Mouse (Mus musculus) heart, embryonic 12.5 days (tissue): ENCODE results near the gene Fbxw27. TPM values are rescaled to one million over a fixed set of nuclear protein-coding genes. Genes with fewer than 3 reads are reported as not detected.
"Not testable (repeated sequence)": the region's sequence is repeated elsewhere in the genome, so short reads cannot be mapped to it uniquely, and the experiment has no call there.

Source experiments
- ATAC-seq: fragments of 200-750 bp; cut with Nextera tagmentation; 2 replicates; pipeline ENCODE4 v1.8.0; 2017; ENCODE audit warnings: moderate TSS enrichment, moderate library complexity; ENCODE audit not compliant: insufficient number of reproducible peaks, low FRiP score
- H3K27ac ChIP-seq: fragments of 300-500 bp; sonication (generic); 2 replicates; pipeline ENCODE4 v1.5.1; 2016; ENCODE audit warnings: mild to moderate bottlenecking, moderate library complexity; ENCODE audit not compliant: poor library complexity, severe bottlenecking
- H3K27me3 ChIP-seq: fragments of 300-500 bp; sonication (generic); replicated peaks from 2 replicates; pipeline ENCODE4 v1.6.1; 2016; ENCODE audit warnings: mild to moderate bottlenecking, moderate library complexity
- H3K36me3 ChIP-seq: fragments of 300-500 bp; sonication (generic); 2 replicates; pipeline ENCODE4 v1.6.1; 2016; ENCODE audit warnings: mild to moderate bottlenecking, moderate library complexity
- H3K4me1 ChIP-seq: fragments of 300-500 bp; sonication (generic); replicated peaks from 2 replicates; pipeline ENCODE4 v1.6.1; 2016; ENCODE audit warnings: mild to moderate bottlenecking
- H3K4me2 ChIP-seq: fragments of 300-500 bp; sonication (generic); 2 replicates; pipeline ENCODE4 v1.6.1; 2016; ENCODE audit warnings: mild to moderate bottlenecking, moderate library complexity
- H3K4me3 ChIP-seq: fragments of 300-500 bp; sonication (generic); 2 replicates; pipeline ENCODE4 v1.5.1; 2016; ENCODE audit warnings: mild to moderate bottlenecking
- H3K9ac ChIP-seq: fragments of 300-500 bp; sonication (generic); 2 replicates; pipeline ENCODE4 v1.6.1; 2016; ENCODE audit warnings: mild to moderate bottlenecking, moderate library complexity
- H3K9me3 ChIP-seq: fragments of 300-500 bp; sonication (generic); replicated peaks from 2 replicates; pipeline ENCODE4 v1.6.1; 2016; ENCODE audit warnings: mild to moderate bottlenecking, moderate library complexity
- WGBS: fragments of 180-500 bp; shearing (Covaris S2); methylation state at CpG from one replicate; pipeline ENCODE4 v1.1.7; 2016; 5-methylcytosine and 5-hydroxymethylcytosine counted together
- polyA plus RNA-seq: library from polyadenylated mRNA; unstranded; fragments of >200 nt; fragmentation: Nextera tagmentation; extraction: Ambion mirVana; gene quantifications from 2 replicates; pipeline ENCODE4 v1.2.1, GENCODE M21; 2016

Gene Fbxw27
- polyA plus RNA-seq = not detected in 2 replicates

- H3K4me3 ChIP-seq, H3K27ac ChIP-seq, H3K9ac ChIP-seq, H3K9me3 ChIP-seq, H3K27me3 ChIP-seq, H3K36me3 ChIP-seq, H3K4me2 ChIP-seq, ATAC-seq, H3K4me1 ChIP-seq: not testable (repeated sequence)
- WGBS = 71% methylated on average over 4 of the region's 4 CpGs
Measured at GRCm38 (mm10) chr9:109790570-109790969, at the start of gene Fbxw27. Fbxw27 (minus strand) TSS chr9:109790670.

- Histone ChIP-seq H3K27me3 (no peaks in the 10 kb centered on the region), H3K4me3 (peak overlapping the region; percentile 52), H3K36me3 (peaks cover 32% of the 10 kb centered on the region), H3K9ac (peak overlapping the region; percentile 75), H3K4me1 (peaks cover 7% of the 10 kb centered on the region), H3K4me2 (peak overlapping the region; percentile 91), H3K27ac (no peak overlapping the region), H3K9me3 (no peaks in the 10 kb centered on the region)
- WGBS = 9% methylated on average over 6 of the region's 6 CpGs
- ATAC-seq = peak; percentile 60
Measured at GRCm38 (mm10) chr9:109833088-109833412, 42.6 kb upstream of the Fbxw27 start.

GRCm38 (mm10) chr9:109832391-109833087 is 42.1 kb upstream of the Fbxw27 start, which contains the start of gene Nme6:
Nme6 (plus strand) TSS chr9:109832749.
- peaks cover 27% of the 10 kb centered on the region for H3K36me3 ChIP-seq
- peak within 1 kb of the TSS; percentile 13; the same call in 1 of the 2 replicates for H3K27ac ChIP-seq
- H3K4me3 ChIP-seq = peak within 1 kb of the TSS; percentile 52
- peak within 1 kb of the TSS; percentile 75 for H3K9ac ChIP-seq
- no peaks in the 10 kb centered on the region for H3K9me3 ChIP-seq
- under 1% methylated on average over 32 of the region's 32 CpGs for WGBS
- H3K4me1 ChIP-seq = peaks cover 7% of the 10 kb centered on the region
- H3K27me3 ChIP-seq = no peaks in the 10 kb centered on the region
- H3K4me2 ChIP-seq = peak within 1 kb of the TSS; percentile 91
- ATAC-seq = peak; percentile 95

- no peak for ATAC-seq
- no peak overlapping the region for H3K4me2 ChIP-seq
- WGBS = 47% methylated on average over 5 of the region's 5 CpGs
Measured at GRCm38 (mm10) chr9:109826181-109826580, 35.7 kb upstream of the Fbxw27 start.

GRCm38 (mm10) chr9:109825739-109826138 is 35.3 kb upstream of the Fbxw27 start:
- no peak for ATAC-seq
- H3K4me3 ChIP-seq = no peak overlapping the region
- 40% methylated on average over 4 of the region's 4 CpGs for WGBS

More at GRCm38 (mm10) chr9:109826181-109826580, 35.7 kb upstream of the Fbxw27 start:
- Histone ChIP-seq H3K36me3 (peaks cover 10% of the 10 kb centered on the region), H3K9me3 (no peaks in the 10 kb centered on the region), H3K27me3 (no peaks in the 10 kb centered on the region), H3K9ac (no peak overlapping the region), H3K27ac (no peak overlapping the region), H3K4me3 (no peak overlapping the region), H3K4me1 (peaks cover 3% of the 10 kb centered on the region; the same call in 1 of the 2 replicates)

GRCm38 (mm10) chr9:109816341-109816740 is 25.9 kb upstream of the Fbxw27 start:
- Histone ChIP-seq H3K9ac (no peak overlapping the region), H3K36me3 (no peaks in the 10 kb centered on the region), H3K27me3 (no peaks in the 10 kb centered on the region), H3K4me1 (peaks cover 9% of the 10 kb centered on the region), H3K27ac (no peak overlapping the region), H3K4me3 (no peak overlapping the region), H3K9me3 (no peaks in the 10 kb centered on the region), H3K4me2 (no peak overlapping the region)
- ATAC-seq = no peak
- 32% methylated on average over 6 of the region's 6 CpGs for WGBS

More at GRCm38 (mm10) chr9:109825739-109826138, 35.3 kb upstream of the Fbxw27 start:
- Histone ChIP-seq H3K9me3 (no peaks in the 10 kb centered on the region), H3K27ac (no peak overlapping the region), H3K27me3 (no peaks in the 10 kb centered on the region), H3K4me2 (no peak overlapping the region), H3K4me1 (peaks cover 3% of the 10 kb centered on the region; the same call in 1 of the 2 replicates), H3K9ac (no peak overlapping the region), H3K36me3 (peaks cover 10% of the 10 kb centered on the region)

GRCm38 (mm10) chr9:109813424-109813823 is 23.0 kb upstream of the Fbxw27 start:
- Histone ChIP-seq H3K4me2 (peak overlapping the region; percentile 31; the same call in 1 of the 2 replicates), H3K27me3 (no peaks in the 10 kb centered on the region)

GRCm38 (mm10) chr9:109811980-109812379 is 21.5 kb upstream of the Fbxw27 start, which contains the start of gene Spink8:
Spink8 (plus strand) TSS chr9:109812280.
- 60% methylated on average over 1 of the region's 1 CpGs for WGBS

More at GRCm38 (mm10) chr9:109813424-109813823, 23.0 kb upstream of the Fbxw27 start:
- Histone ChIP-seq H3K36me3 (no peaks in the 10 kb centered on the region), H3K9ac (no peak overlapping the region), H3K27ac (peak overlapping the region; percentile 47; the same call in 1 of the 2 replicates), H3K4me1 (peaks cover 9% of the 10 kb centered on the region), H3K9me3 (no peaks in the 10 kb centered on the region), H3K4me3 (no peak overlapping the region)
- WGBS = 36% methylated on average over 7 of the region's 7 CpGs
- ATAC-seq = peak; percentile 61; the same call in 1 of the 2 replicates

GRCm38 (mm10) chr9:109807898-109808297 is 17.4 kb upstream of the Fbxw27 start:
- Histone ChIP-seq H3K9ac (no peak overlapping the region), H3K4me2 (no peak overlapping the region), H3K4me1 (no peaks in the 10 kb centered on the region; the same call in 1 of the 2 replicates), H3K27me3 (no peaks in the 10 kb centered on the region), H3K27ac (no peak overlapping the region), H3K36me3 (no peaks in the 10 kb centered on the region), H3K4me3 (no peak overlapping the region), H3K9me3 (no peaks in the 10 kb centered on the region)
- WGBS = 44% methylated on average over 3 of the region's 3 CpGs
- no peak for ATAC-seq

More at GRCm38 (mm10) chr9:109811980-109812379, 21.5 kb upstream of the Fbxw27 start, which contains the start of gene Spink8:
- no peak within 1 kb of the TSS for H3K4me2 ChIP-seq
- ATAC-seq = no peak
- no peak within 1 kb of the TSS for H3K27ac ChIP-seq
- no peaks in the 10 kb centered on the region for H3K27me3 ChIP-seq
- H3K9me3 ChIP-seq = no peaks in the 10 kb centered on the region
- no peak within 1 kb of the TSS for H3K4me3 ChIP-seq
- H3K9ac ChIP-seq = no peak within 1 kb of the TSS
- H3K36me3 ChIP-seq = no peaks in the 10 kb centered on the region
- H3K4me1 ChIP-seq = peaks cover 9% of the 10 kb centered on the region

GRCm38 (mm10) chr9:109806695-109807293 is 16.3 kb upstream of the Fbxw27 start:
- H3K4me3 ChIP-seq = no peak overlapping the region
- H3K36me3 ChIP-seq = no peaks in the 10 kb centered on the region
- no peak overlapping the region for H3K4me2 ChIP-seq
- H3K27ac ChIP-seq = no peak overlapping the region
- H3K9ac ChIP-seq = no peak overlapping the region
- H3K9me3 ChIP-seq = no peaks in the 10 kb centered on the region
- no peaks in the 10 kb centered on the region for H3K27me3 ChIP-seq
- 77% methylated on average over 2 of the region's 2 CpGs for WGBS
- no peaks in the 10 kb centered on the region for H3K4me1 ChIP-seq
- ATAC-seq = no peak

GRCm38 (mm10) chr9:109806260-109806659 is 15.8 kb upstream of the Fbxw27 start:
- no peaks in the 10 kb centered on the region for H3K27me3 ChIP-seq
- H3K4me2 ChIP-seq = no peak overlapping the region
- no peak overlapping the region for H3K27ac ChIP-seq
- ATAC-seq = no peak
- no peaks in the 10 kb centered on the region for H3K36me3 ChIP-seq
- H3K9ac ChIP-seq = no peak overlapping the region
- no peak overlapping the region for H3K4me3 ChIP-seq
- H3K9me3 ChIP-seq = no peaks in the 10 kb centered on the region
- WGBS = 43% methylated on average over 1 of the region's 1 CpGs
- H3K4me1 ChIP-seq = no peaks in the 10 kb centered on the region
